Mouse (Mus musculus) forebrain, embryonic 15.5 days (tissue): ENCODE results near the gene Atf2. TPM values are rescaled to one million over a fixed set of nuclear protein-coding genes. Genes with fewer than 3 reads are reported as not detected.
"Not testable (repeated sequence)": the region's sequence is repeated elsewhere in the genome, so short reads cannot be mapped to it uniquely, and the experiment has no call there.

Experiments used
- ATAC-seq: fragments of 200-750 bp; cut with Nextera tagmentation; replicated peaks from 2 replicates; pipeline ENCODE4 v1.8.0; 2017; ENCODE audit warnings: mild to moderate bottlenecking, moderate TSS enrichment, moderate library complexity
- H3K27ac ChIP-seq: fragments of 300-500 bp; sonication (generic); replicated peaks from 2 replicates; pipeline ENCODE4 v1.5.1; 2015; ENCODE audit warnings: mild to moderate bottlenecking, inconsistent platforms
- H3K27me3 ChIP-seq: fragments of 300-500 bp; sonication (generic); 2 replicates; pipeline ENCODE4 v1.6.1; 2015; ENCODE audit warnings: inconsistent platforms
- H3K36me3 ChIP-seq: fragments of 300-500 bp; sonication (generic); 2 replicates; pipeline ENCODE4 v1.6.1; 2015; ENCODE audit warnings: mild to moderate bottlenecking, inconsistent platforms
- H3K4me1 ChIP-seq: fragments of 300-500 bp; sonication (generic); 2 replicates; pipeline ENCODE4 v1.6.1; 2015; ENCODE audit warnings: inconsistent platforms
- H3K4me2 ChIP-seq: fragments of 300-500 bp; sonication (generic); replicated peaks from 2 replicates; pipeline ENCODE4 v1.6.1; 2015; ENCODE audit warnings: mild to moderate bottlenecking, inconsistent platforms
- H3K4me3 ChIP-seq: fragments of 300-500 bp; sonication (generic); 2 replicates; pipeline ENCODE4 v1.5.1; 2015; ENCODE audit warnings: mild to moderate bottlenecking, inconsistent platforms
- H3K9ac ChIP-seq: fragments of 300-500 bp; sonication (generic); replicated peaks from 2 replicates; pipeline ENCODE4 v1.6.1; 2015; ENCODE audit warnings: mild to moderate bottlenecking, inconsistent platforms
- H3K9me3 ChIP-seq: fragments of 300-500 bp; sonication (generic); 2 replicates; pipeline ENCODE4 v1.6.1; 2016; ENCODE audit warnings: inconsistent platforms
- WGBS: fragments of 180-500 bp; shearing (Covaris S2); methylation state at CpG from one replicate; pipeline ENCODE4 v1.1.7; 2015; ENCODE audit warnings: mixed read lengths; 5-methylcytosine and 5-hydroxymethylcytosine counted together
- polyA plus RNA-seq: library from polyadenylated mRNA; unstranded; fragments of >200 nt; fragmentation: Nextera tagmentation; extraction: Ambion mirVana; gene quantifications from 2 replicates; pipeline ENCODE4 v1.2.1, GENCODE M21; 2015

Gene Atf2
- polyA plus RNA-seq, 1 experiment from 2014 or later, result 113 TPM

DNA sequence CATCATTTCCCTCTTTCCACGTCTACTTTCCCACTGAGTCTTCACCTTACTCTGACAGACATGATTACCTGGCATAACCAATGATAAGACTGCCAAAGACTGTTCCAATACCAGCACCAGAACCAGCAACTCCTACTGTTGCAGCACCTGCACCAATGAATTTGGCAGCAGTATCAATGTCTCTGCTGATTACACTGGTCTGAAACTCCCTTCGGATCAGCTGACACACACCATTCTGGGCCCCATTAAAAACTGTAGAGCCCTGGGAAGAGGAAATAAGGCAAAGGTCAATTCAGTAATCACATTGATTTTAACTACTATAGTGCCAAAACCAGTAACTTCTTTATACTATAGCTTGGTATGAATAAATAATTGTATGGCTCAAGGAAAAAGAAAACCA is 16.7 kb upstream of the Atf2 start:
- H3K9me3 ChIP-seq, result no peaks in the 10 kb centered on the region
- WGBS, result 88% methylated on average over 2 of the region's 2 CpGs
- H3K27ac ChIP-seq, result no peak overlapping the region
- H3K36me3 ChIP-seq, result peaks cover 37% of the 10 kb centered on the region
- no peaks in the 10 kb centered on the region for H3K27me3 ChIP-seq
- H3K9ac ChIP-seq, result no peak overlapping the region
- H3K4me3 ChIP-seq, result no peak overlapping the region
- ATAC-seq, result no peak
- peaks cover 19% of the 10 kb centered on the region for H3K4me1 ChIP-seq
- no peak overlapping the region for H3K4me2 ChIP-seq

DNA sequence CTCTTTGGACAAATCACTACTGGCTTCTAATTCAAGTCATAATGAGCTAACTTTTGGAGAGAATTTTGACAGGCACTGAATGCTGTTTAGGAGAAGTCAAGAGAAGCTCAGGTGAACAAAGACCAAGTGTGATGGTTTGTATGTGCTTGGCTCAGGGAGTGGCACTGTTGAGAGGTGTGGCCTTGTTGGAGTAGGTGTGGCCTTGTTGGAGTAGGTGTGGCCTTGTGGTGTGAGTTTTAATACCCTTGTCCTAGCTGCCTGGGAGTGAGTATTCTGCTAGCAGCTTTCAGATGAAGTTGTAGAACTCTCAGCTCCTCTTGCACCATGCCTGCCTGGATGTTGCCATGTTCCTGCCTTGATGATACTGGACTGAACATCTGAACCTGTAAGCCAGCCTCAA is 12.2 kb upstream of the Atf2 start:
- not testable (repeated sequence) for H3K4me3 ChIP-seq, H3K27me3 ChIP-seq, H3K9ac ChIP-seq, ATAC-seq, H3K4me2 ChIP-seq, H3K4me1 ChIP-seq, H3K27ac ChIP-seq, H3K9me3 ChIP-seq
- peaks cover 42% of the 10 kb centered on the region for H3K36me3 ChIP-seq

DNA sequence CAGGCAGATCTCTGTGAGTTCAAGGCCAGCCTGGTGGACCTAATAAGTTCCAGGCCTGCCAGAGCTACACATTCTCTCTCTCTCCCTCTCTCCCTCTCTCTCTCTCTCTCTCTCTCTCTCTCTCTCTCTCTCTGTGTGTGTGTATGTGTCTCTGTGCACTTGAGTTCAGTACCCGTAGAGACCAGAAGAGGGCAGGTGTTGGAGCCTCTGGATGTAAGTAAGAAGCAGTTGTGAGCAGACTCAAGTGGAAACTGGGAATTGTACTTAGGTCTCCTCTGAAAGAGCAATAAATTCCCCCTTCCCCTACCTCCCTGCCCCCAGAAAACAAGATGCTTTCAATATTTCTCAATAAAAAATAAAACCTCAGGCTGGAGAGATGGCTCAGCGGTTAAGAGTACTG is 11.1 kb upstream of the Atf2 start:
- no peaks in the 10 kb centered on the region for H3K27me3 ChIP-seq
- H3K4me2 ChIP-seq, result no peak overlapping the region
- peaks cover 33% of the 10 kb centered on the region for H3K36me3 ChIP-seq
- ATAC-seq, result no peak
- H3K4me1 ChIP-seq, result no peaks in the 10 kb centered on the region
- no peak overlapping the region for H3K9ac ChIP-seq
- 95% methylated on average over 2 of the region's 2 CpGs for WGBS
- H3K27ac ChIP-seq, result no peak overlapping the region
- no peak overlapping the region for H3K4me3 ChIP-seq
- H3K9me3 ChIP-seq, result no peaks in the 10 kb centered on the region

DNA sequence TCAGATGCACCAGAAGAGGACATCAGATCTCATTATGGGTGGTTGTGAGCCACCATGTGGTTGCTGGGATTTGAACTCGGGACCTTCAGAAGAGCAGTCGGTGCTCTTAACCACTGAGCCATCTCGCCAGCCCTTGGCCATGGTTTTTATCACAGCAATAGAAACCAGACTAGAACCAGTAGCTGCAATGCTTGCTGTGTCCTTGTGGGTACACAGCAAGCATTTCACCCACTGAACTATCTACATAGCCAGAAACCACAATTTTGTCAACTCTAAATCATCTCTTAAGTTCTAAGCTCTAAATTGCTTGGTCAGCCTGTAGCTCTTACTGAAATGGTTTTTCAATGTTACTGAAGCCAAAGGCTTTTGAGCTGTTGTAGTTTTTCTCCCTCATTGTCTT is 9.9 kb upstream of the Atf2 start:
- H3K9me3 ChIP-seq, H3K9ac ChIP-seq, H3K4me3 ChIP-seq, ATAC-seq, H3K4me2 ChIP-seq, H3K27ac ChIP-seq, H3K4me1 ChIP-seq, H3K27me3 ChIP-seq: not testable (repeated sequence)
- H3K36me3 ChIP-seq, result peaks cover 21% of the 10 kb centered on the region
- 98% methylated on average over 3 of the region's 3 CpGs for WGBS

DNA sequence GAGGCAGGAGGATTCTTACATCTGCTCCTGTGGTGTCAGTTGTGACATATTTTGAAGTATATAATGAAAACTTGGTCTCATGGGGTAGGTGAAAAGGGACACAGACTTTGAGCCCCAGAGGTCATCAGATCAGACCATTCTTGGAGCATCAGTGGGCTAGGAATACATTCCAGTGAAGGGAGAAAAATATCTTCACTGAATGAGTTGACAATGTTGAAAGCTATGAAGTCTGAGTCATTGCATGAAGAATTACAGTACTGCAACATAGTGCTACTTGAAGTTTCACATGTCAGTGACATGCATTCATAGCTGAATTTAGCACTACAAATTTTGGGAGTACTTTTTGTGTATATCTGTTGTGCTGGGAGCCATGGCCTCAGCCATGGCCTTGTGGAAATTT is 8.7 kb upstream of the Atf2 start:
- ATAC-seq, result no peak
- H3K4me1 ChIP-seq, result no peaks in the 10 kb centered on the region
- no peak overlapping the region for H3K4me3 ChIP-seq
- H3K27me3 ChIP-seq, result no peaks in the 10 kb centered on the region
- no peak overlapping the region for H3K4me2 ChIP-seq
- H3K36me3 ChIP-seq, result peaks cover 12% of the 10 kb centered on the region; the same call in 1 of the 2 replicates
- no peak overlapping the region for H3K9ac ChIP-seq
- H3K27ac ChIP-seq, result no peak overlapping the region
- H3K9me3 ChIP-seq, result no peaks in the 10 kb centered on the region

DNA sequence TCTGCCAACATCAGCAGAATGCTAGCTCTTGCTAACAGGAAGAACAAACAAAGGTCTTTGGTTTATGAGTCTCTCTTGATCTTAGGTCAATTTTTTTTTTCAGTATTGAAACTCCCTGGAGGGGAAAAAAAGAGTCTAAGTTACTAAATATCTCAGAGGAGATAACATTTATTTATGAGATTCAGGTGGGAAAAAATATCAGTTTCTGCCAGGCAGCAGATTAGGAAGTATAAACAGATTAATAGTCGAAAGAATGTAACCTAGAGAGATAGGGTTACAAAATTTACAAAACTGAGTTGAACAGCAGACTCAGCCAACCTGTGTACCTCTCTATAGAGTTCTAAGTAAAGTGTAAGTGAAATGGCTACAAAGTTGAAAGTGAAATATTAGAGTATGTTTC is 7.9 kb upstream of the Atf2 start:
- Histone ChIP-seq H3K9ac (no peak overlapping the region), H3K27ac (no peak overlapping the region), H3K4me1 (no peaks in the 10 kb centered on the region), H3K9me3 (no peaks in the 10 kb centered on the region), H3K27me3 (no peaks in the 10 kb centered on the region), H3K4me2 (no peak overlapping the region), H3K4me3 (no peak overlapping the region), H3K36me3 (peaks cover 12% of the 10 kb centered on the region; the same call in 1 of the 2 replicates)
- no peak for ATAC-seq
- WGBS, result 87% methylated on average over 1 of the region's 1 CpGs

DNA sequence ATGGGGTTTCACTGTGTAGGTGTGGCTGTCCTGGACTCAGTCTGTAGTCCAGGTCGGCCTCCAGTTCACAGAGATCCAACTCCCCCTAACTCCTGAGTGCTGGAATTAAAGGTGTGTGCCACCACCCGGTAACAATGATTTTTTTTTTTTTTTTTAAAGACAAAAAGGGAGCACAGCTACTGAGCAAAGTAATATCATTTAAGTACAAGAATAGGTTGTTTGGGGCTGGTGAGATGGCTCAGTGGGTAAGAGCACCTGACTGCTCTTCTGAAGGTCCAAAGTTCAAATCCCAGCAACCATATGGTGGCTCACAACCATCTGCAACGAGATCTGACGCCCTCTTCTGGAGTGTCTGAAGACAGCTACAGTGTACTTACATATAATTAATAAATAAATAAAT is 4.5 kb upstream of the Atf2 start:
- H3K4me3 ChIP-seq, H3K36me3 ChIP-seq, ATAC-seq, H3K9ac ChIP-seq, H3K27me3 ChIP-seq, H3K4me2 ChIP-seq, H3K27ac ChIP-seq, H3K9me3 ChIP-seq, H3K4me1 ChIP-seq: not testable (repeated sequence)
- 79% methylated on average over 4 of the region's 4 CpGs for WGBS

DNA sequence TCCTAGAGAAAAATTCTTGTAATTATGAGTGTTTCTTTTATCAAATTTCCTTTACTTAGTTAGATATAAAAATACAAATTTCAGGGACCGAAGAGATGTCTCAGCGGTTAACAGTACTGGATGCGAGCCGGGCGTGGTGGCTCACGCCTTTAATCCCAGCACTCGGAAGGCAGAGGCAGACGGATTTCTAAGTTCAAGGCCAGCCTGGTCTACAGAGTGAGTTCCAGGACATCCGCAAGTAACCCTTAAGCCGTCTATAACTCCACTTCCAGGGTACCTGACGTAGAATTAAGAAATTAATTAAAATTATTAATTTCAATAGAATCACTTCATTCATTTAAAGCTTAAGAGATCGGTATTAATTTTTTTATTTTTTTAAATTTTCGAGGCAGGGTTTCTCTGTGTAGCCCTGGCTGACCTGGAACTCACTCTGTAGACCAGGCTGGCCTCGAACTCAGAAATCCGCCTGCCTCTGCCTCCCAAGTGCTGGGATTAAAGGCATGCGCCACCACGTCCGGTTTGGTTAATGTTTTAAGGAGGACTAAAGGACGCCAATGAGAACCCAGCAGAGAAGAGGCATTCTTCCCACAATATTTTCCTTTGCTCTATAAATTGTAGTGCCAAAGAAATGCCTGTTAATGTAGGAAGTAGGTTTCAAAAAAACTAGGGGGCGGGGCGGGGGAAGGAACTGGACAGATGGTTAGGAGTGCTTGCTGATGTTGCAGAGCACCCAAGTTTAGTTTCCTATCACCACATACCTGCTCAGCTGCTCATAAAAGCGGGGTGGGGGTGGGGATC is 1.2 kb upstream of the Atf2 start:
- peaks cover 22% of the 10 kb centered on the region for H3K4me1 ChIP-seq
- WGBS, result 66% methylated on average over 22 of the region's 22 CpGs
- no peaks in the 10 kb centered on the region for H3K9me3 ChIP-seq
- H3K27ac ChIP-seq, result peak overlapping the region; percentile 96
- ATAC-seq, result no peak
- H3K27me3 ChIP-seq, result no peaks in the 10 kb centered on the region
- no peaks in the 10 kb centered on the region for H3K36me3 ChIP-seq
- H3K9ac ChIP-seq, result peak overlapping the region; percentile 78
- H3K4me3 ChIP-seq, result peak overlapping the region; percentile 97
- H3K4me2 ChIP-seq, result peak overlapping the region; percentile 53

DNA sequence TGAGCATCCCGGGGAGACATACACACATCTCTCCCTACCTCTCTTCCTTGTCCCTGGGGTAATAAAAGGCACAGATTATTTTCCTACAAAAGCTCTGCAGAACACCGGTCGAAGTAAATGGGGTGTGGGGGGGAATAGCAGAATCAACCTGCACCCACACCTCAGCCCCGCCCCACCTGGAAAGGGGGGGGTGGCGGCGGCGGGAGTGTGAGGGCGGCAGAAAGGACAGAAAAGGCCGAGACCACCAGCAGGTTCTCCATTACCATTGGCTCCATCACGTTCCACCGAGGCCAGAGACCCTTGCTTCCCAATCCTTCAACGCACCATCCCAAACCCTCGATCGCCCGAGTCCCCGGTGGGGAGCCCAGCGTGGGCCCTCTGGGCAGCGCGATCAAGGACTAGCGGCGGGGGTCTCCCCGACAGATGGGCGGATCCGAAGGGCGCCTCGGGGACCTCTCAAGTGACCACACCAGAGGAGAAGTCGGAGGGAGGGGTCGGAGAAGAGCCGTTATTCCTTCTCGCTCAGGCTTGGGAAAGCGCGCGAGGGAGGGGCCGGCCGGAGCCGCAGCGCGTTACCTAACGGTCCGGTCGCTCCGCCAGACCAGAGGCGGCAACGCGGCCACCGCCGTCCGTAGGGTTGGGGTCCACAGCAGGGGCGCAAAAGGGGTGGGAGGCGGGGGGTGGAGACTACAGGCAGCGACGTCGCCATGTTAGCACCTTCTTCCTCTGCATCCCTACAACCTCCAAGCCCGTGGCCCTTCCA is 557 bp downstream of the Atf2 start:
- peak overlapping the region; percentile 97 for H3K4me3 ChIP-seq
- H3K4me2 ChIP-seq, result peak overlapping the region; percentile 64
- peak overlapping the region; percentile 99 for H3K9ac ChIP-seq
- no peaks in the 10 kb centered on the region for H3K27me3 ChIP-seq
- under 1% methylated on average over 54 of the region's 54 CpGs for WGBS
- peak overlapping the region; percentile 94 for H3K27ac ChIP-seq
- peaks cover 22% of the 10 kb centered on the region for H3K4me1 ChIP-seq
- H3K36me3 ChIP-seq, result no peaks in the 10 kb centered on the region
- H3K9me3 ChIP-seq, result no peaks in the 10 kb centered on the region
- no peak; the same call in none of the 2 replicates for ATAC-seq

DNA sequence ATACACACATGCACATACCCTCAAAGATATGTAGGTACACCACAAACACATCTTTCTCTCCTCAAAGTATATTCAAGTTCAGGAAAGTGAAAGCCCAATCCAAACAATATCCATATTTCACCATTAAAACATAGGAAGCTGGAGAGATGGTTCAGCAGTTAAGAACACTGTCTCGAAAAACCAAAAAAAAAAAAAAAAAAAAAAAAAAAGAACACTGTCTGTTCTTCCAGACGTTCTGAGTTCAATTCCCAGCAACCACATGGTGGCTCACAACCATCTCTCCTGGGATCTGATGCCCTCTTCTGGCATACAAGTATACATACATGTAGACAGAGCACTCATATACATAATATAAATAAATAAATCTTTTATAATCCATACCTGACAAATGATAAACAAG is 6.4 kb downstream of the Atf2 start:
- no peak for ATAC-seq
- Histone ChIP-seq H3K27me3 (no peaks in the 10 kb centered on the region), H3K4me2 (no peak overlapping the region), H3K36me3 (no peaks in the 10 kb centered on the region), H3K27ac (no peak overlapping the region), H3K4me3 (no peak overlapping the region), H3K9me3 (no peaks in the 10 kb centered on the region), H3K4me1 (peaks cover 12% of the 10 kb centered on the region), H3K9ac (no peak overlapping the region)
- WGBS, result 75% methylated on average over 2 of the region's 2 CpGs

DNA sequence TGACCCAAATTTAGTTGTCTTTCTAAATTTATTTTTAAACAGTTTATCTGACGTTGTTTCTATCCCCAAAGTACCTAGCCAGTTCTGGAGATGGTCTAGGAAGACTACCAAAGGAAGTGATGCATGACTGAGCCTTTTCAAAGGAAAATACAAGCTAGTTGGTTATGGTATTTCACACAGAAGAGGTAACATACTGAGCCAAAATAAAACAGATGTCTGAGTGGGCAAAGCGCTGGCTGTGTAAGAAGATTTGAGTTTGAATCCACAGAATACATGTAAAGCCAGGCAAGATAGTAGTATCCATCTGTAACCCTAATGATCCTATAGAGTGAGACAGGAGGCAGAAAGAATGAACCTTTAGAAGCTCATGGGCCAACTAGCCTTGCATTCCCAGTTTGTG is 14.5 kb downstream of the Atf2 start:
- no peaks in the 10 kb centered on the region for H3K9me3 ChIP-seq
- no peak overlapping the region for H3K9ac ChIP-seq
- no peaks in the 10 kb centered on the region for H3K27me3 ChIP-seq
- peaks cover 11% of the 10 kb centered on the region for H3K36me3 ChIP-seq
- no peak overlapping the region for H3K4me3 ChIP-seq
- H3K27ac ChIP-seq, result no peak overlapping the region
- 91% methylated on average over 2 of the region's 2 CpGs for WGBS
- H3K4me2 ChIP-seq, result no peak overlapping the region
- H3K4me1 ChIP-seq, result no peaks in the 10 kb centered on the region
- ATAC-seq, result no peak

DNA sequence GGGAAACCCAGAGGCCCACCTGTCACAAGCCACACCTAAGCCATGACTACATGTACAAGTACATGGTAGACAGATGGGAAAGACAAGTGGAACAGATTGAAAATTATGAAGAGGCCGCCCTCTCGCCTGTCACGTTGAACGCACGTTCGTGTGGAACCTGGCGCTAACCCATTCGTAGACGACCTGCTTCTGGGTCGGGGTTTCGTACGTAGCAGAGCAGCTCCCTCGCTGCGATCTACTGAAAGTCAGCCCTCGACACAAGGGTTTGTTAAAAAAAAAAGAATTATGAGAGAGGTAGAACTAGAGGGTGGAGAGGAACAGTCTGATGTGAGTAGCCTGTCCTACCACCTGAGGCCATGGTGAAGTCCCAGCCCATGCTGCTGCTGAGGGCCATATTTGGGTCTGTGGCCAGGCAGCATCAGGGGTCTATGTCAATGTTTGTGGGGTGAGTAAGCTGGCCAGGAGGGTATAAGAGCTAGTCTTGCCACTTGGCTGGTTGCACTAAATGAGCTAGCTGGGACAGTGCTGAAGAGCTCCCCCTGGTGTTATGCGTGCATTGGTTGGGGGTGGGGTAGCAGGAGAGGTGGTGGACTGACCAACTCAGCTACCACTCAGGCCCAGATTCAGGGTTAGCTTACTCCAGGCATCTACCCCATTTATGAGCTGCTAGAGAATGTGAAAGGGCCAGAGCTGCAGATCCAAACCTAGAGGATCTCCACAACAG is 24.5 kb downstream of the Atf2 start:
- Histone ChIP-seq H3K4me1 (no peaks in the 10 kb centered on the region), H3K27ac (no peak overlapping the region), H3K27me3 (no peaks in the 10 kb centered on the region), H3K9me3 (no peaks in the 10 kb centered on the region), H3K36me3 (peaks cover 6% of the 10 kb centered on the region), H3K9ac (no peak overlapping the region), H3K4me3 (no peak overlapping the region), H3K4me2 (no peak overlapping the region)
- ATAC-seq, result no peak
- 75% methylated on average over 16 of the region's 16 CpGs for WGBS
